Mouse (Mus musculus) layer of hippocampus, postnatal 10 days (tissue): Measurements from ENCODE around the gene Tnp1. TPM values are rescaled to one million over a fixed set of nuclear protein-coding genes. Genes with fewer than 3 reads are reported as not detected.

Experiments used
- DNase-seq, 2 experiments: peaks; one replicate each; pipeline ENCODE4 v3.0.0; 2021; ENCODE audit warnings: low spot score in 2 of 2
- total RNA-seq, 2 experiments: library from RNA; stranded (reverse); gene quantifications; 2 replicates each; pipeline ENCODE4 v1.2.3; 2021

Gene Tnp1
- total RNA-seq, 2 experiments from 2014 or later, result not detected

DNA sequence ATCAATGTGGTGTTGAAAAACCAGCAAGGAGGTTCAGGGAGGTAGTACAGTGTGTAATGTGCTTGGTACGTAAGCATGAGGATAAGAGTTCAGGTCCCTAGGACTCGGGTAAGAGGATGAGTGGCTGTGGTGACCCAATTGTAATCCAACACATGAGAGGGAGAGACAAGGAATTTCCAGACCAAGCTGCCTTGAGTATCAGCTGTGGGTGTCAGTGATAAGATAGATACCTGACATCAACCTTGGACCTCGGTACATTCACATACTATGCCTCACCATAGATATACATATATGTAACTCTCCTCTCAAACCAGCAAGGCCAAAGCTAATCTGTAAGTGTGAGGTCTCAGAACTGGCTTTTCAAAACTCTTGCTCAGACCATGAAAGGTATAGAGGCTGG is 10.4 kb upstream of the Tnp1 start:
- DNase-seq, result no peak

GRCm38 (mm10) chr1:73006847-73007246 is 8.9 kb downstream of the Tnp1 start:
- no peak for DNase-seq

- peak; percentile 9 to 27 for DNase-seq
Observed at GRCm38 (mm10) chr1:73004890-73005289, 10.8 kb downstream of the Tnp1 start.

- DNase-seq, result no peak
Observed at GRCm38 (mm10) chr1:73002637-73003036, 13.1 kb downstream of the Tnp1 start.

GRCm38 (mm10) chr1:73001961-73002360 is 13.7 kb downstream of the Tnp1 start:
- no peak for DNase-seq

DNA sequence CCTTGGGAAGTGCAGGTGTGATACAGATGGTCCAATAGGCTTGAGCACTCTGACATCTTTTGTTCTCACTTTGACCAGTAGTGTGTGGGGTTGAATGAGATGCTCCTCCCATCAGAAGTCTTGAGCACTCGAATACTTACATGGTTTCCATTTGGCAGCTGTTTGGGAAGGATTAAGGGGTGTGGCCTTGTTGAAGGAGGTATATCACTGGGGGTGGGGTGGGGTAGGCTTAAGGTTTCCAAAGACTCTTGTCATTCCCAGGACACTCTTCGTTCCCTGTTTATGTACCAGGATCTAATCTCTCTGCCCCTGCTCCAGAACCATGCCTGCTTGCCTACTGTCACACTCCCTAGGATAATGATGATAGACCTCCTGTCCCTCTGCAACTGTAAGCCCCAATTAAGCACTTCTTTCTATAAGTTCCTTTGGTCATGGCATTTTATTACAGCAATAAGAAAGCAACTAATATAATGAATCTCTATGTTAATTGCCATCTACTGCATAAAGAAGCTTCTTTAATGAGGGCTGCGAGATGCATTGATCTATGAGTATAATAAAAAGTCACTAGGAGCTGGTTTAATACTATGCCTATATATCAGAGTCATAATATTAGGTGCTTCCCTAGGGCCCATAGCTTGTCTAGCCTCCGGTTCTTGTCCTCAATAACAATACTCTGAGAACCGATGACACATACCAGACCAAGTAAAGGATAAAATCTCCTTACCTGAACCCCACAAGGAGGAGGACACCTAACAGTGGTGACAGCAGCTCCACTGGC is 20.8 kb downstream of the Tnp1 start:
- DNase-seq, result no peak

GRCm38 (mm10) chr1:72992944-72993464 is 22.7 kb downstream of the Tnp1 start:
- DNase-seq, result peak; percentile 20 to 28

GRCm38 (mm10) chr1:72992209-72992608 is 23.5 kb downstream of the Tnp1 start:
- no peak for DNase-seq

- DNase-seq, result no peak
Observed at GRCm38 (mm10) chr1:72988904-72989303, 26.8 kb downstream of the Tnp1 start.

- no peak for DNase-seq
Observed at GRCm38 (mm10) chr1:72986715-72987114, 29.0 kb downstream of the Tnp1 start.

GRCm38 (mm10) chr1:72978956-72979355 is 36.8 kb downstream of the Tnp1 start:
- DNase-seq, result no peak

DNA sequence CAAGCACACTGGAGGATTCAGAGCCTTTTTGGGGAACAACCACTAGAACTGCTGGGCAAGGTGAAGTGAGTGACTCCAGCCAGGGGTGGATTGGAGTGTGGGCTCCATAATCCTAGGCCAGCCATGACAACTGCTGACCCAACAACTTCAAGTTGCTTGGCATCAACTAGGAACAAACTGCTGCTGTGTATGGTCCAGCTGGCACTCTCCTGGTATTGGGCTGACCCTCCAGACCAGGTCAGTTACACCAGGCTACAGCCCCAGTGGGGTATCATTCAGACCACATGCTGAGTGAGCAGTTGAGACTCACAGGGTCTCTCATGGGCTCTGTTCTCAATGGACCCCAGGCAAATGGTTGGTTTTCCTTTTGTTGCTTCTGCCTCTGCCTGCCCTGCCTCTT is 41.5 kb downstream of the Tnp1 start:
- no peak for DNase-seq

- DNase-seq, result no peak
Observed at GRCm38 (mm10) chr1:72970461-72970860, 45.2 kb downstream of the Tnp1 start.

- DNase-seq, result no peak
Observed at GRCm38 (mm10) chr1:72969113-72969812, 46.4 kb downstream of the Tnp1 start.

DNA sequence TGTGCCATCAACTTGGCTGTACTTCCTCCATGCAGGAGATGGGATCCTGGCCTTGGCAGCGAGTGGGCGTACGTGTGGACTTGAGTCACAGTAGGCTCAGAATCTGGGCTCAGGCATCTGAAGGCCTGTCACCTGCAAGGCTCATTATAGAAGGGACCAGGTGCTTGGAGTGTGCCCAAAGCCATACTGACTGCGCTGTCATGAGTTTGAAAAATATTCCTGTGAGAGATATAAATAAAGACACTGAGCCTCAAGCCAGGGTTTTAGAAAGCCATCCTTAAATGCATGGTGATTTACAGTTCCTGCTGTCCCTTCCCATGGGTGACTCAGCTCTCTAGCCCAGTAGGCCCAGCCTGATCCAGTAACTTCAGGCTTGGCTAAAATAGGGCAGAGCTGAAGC is 49.3 kb downstream of the Tnp1 start:
- no peak for DNase-seq

Other genes starting within 250 kb of the Tnp1 start
- 100 to 1,000 TPM; 106 to 129 TPM for gene Igfbp2, start 191.4 kb downstream of the Tnp1 start, total RNA-seq
- gene Igfbp5, start 141.0 kb downstream of the Tnp1 start, total RNA-seq, result 10 to 100 TPM; 76.0 to 83.6 TPM